Mouse (Mus musculus): Measurements from ENCODE around the gene Lrrc31. TPM values are rescaled to one million over a fixed set of nuclear protein-coding genes. Genes with fewer than 3 reads are reported as not detected.

Lrrc31 gene
- polyA plus RNA-seq, 1 experiment from 2014 or later = 1.3 TPM

DNA sequence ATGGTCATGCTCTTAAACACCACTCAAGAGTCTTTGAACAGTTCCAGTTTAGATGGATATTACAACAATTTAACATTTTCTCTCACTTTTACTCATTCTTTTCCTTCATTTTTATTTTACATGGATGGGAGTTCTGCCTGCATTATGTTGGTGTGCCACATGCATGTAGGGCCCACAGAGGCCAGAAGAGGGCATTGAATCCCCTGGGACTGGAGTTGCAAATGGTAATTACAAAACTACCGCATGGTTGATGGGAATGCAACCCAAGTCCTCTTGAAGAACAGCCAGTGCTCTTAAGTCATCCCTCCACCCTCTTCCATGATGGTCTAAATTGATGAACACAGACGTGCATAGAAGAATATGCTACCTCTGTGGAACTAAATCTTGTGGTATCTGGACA, 22.8 kb upstream of the Lrrc31 start:
- H3K9me3 ChIP-seq = no peaks in the 10 kb centered on the region
- H3K4me1 ChIP-seq (replicated peaks) = no peaks in the 10 kb centered on the region
- ATAC-seq = no peak
- H3K4me3 ChIP-seq (replicated peaks) = no peak overlapping the region
- no peaks in the 10 kb centered on the region for H3K36me3 ChIP-seq
- H3K27me3 ChIP-seq (replicated peaks) = no peaks in the 10 kb centered on the region
- no peak overlapping the region for H3K27ac ChIP-seq
- no peak overlapping the region for H3K4me2 ChIP-seq (replicated peaks)
- no peak overlapping the region for H3K9ac ChIP-seq
- 78% methylated on average over 2 of the region's 2 CpGs for WGBS

DNA sequence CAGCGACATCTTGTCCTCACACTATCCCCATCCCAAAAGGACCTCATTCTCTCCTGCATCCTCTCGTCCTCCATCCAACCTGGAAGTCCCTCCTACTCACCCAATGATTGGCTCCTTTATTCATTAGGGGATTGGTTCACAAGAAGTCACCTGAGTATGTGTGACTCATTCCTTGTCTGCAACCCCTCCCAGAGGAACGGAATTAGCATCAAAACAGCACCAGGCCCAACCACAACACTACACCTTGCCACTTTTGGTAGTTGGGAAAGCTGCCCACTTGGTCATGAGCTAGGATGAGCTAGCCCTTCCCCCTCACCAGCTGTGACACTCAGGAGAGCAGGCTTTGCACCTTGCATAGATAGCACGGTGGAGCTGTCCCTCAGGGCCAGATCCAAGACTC, 22.4 kb upstream of the Lrrc31 start:
- Histone ChIP-seq H3K27ac (no peak overlapping the region), H3K4me1 (replicated peaks) (no peaks in the 10 kb centered on the region), H3K4me2 (replicated peaks) (no peak overlapping the region), H3K27me3 (replicated peaks) (no peaks in the 10 kb centered on the region), H3K36me3 (no peaks in the 10 kb centered on the region), H3K4me3 (replicated peaks) (no peak overlapping the region), H3K9me3 (no peaks in the 10 kb centered on the region), H3K9ac (no peak overlapping the region)
- WGBS = 86% methylated on average over 4 of the region's 4 CpGs
- ATAC-seq = no peak

DNA sequence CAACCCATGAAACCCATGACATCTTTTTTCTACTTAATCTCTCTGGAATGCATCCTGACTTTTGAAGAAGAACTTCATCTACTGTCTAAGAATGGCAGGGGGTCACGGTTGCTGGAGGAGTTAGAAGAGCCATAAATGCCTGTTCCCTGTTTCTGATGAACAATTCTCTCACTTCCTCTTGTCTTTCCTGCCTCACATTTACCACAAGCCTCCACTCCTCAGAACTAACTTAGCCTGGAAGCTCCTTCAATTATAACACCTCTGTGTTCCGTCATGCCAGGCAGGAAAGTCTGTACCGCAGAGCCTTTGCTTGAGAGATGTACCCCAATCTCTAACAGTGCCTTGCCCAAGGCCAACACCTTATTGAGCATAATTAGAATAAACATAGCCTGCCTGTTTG, 19.0 kb upstream of the Lrrc31 start:
- H3K36me3 ChIP-seq = no peaks in the 10 kb centered on the region
- H3K27me3 ChIP-seq (replicated peaks) = no peaks in the 10 kb centered on the region
- no peaks in the 10 kb centered on the region for H3K4me1 ChIP-seq (replicated peaks)
- no peaks in the 10 kb centered on the region for H3K9me3 ChIP-seq
- no peak for ATAC-seq
- WGBS = 79% methylated on average over 3 of the region's 3 CpGs
- H3K4me3 ChIP-seq (replicated peaks) = no peak overlapping the region
- H3K27ac ChIP-seq = no peak overlapping the region
- no peak overlapping the region for H3K9ac ChIP-seq
- H3K4me2 ChIP-seq (replicated peaks) = no peak overlapping the region

DNA sequence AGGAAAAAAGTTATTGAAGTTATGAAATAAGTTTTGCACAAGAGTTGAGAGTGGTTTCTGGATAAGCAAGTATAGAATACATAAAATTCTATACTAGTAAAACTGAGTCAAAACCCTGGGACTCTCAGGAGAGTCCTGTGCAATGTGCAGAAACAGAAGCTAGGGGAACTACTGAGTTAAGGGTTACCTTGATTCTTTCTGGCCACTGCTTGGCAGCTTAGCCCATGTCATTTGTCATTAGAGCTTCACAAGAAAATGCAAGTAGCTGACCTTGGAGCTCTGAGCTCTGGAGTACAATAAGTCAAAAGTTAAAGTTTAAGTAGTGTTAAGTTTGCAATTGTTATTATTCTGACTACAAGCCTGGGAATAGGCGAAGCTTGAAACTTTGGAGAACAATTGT, 13.7 kb upstream of the Lrrc31 start:
- 68% methylated on average over 1 of the region's 1 CpGs for WGBS
- H3K27me3 ChIP-seq (replicated peaks) = no peaks in the 10 kb centered on the region
- no peak overlapping the region for H3K9ac ChIP-seq
- H3K9me3 ChIP-seq = no peaks in the 10 kb centered on the region
- H3K27ac ChIP-seq = no peak overlapping the region
- no peak overlapping the region for H3K4me3 ChIP-seq (replicated peaks)
- no peak for ATAC-seq
- H3K4me1 ChIP-seq (replicated peaks) = no peaks in the 10 kb centered on the region
- no peak overlapping the region for H3K4me2 ChIP-seq (replicated peaks)
- no peaks in the 10 kb centered on the region for H3K36me3 ChIP-seq

DNA sequence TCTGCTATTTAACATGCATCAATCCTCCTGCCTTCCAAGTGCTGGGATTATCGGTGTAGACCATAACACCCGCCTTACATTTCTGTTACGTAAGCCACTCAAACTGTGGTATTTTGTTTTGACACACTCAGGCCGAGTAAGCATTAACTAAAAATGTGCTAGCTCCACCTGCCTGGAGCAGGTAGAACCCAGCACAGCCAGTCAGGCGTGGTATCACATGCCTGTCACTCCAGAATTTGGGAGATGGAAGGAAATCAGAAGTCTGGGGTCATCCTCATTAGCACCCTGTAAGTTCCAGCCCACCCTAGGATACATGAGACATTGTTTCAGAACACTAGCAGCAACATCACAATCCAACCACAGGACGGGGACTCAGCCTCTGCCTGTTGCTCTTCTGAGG, 10.5 kb upstream of the Lrrc31 start:
- Histone ChIP-seq H3K4me2 (replicated peaks) (no peak overlapping the region), H3K9me3 (no peaks in the 10 kb centered on the region), H3K27me3 (replicated peaks) (no peaks in the 10 kb centered on the region), H3K4me3 (replicated peaks) (no peak overlapping the region), H3K36me3 (no peaks in the 10 kb centered on the region), H3K9ac (no peak overlapping the region), H3K4me1 (replicated peaks) (no peaks in the 10 kb centered on the region), H3K27ac (no peak overlapping the region)
- WGBS = 82% methylated on average over 6 of the region's 6 CpGs
- no peak for ATAC-seq

DNA sequence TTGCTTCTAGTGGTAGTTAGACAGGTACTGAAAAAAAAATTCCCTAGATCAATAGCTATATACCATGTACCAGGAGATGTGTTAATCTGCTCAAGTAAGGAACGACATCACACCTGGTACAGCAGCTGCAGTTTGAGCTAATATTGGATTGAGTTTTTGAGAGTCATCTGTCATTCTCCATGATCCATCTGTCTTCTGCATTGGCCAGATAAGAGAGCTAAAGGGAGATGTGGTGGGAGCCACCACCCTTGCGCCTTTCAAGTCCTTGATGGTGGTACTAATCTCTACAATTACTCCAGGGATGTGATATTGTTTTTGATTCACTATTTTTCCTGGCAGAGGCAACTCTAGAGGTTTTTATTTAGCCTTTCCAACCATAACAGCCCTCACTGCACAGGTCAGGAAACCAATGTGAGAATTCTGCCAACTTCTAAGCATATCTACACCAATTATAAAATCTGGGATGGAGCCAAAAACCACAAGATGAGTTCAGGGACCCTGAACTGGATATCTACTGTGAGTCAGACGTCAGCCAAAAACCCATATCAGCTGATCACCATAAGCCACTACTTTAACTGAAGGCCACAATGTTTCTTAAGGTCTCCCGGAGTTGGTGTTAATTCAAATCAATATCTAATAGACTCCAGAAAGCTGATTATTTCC, 7.1 kb upstream of the Lrrc31 start:
- H3K4me3 ChIP-seq (replicated peaks) = no peak overlapping the region
- ATAC-seq = no peak
- no peaks in the 10 kb centered on the region for H3K4me1 ChIP-seq (replicated peaks)
- H3K9ac ChIP-seq = no peak overlapping the region
- H3K36me3 ChIP-seq = no peaks in the 10 kb centered on the region
- no peak overlapping the region for H3K4me2 ChIP-seq (replicated peaks)
- no peaks in the 10 kb centered on the region for H3K9me3 ChIP-seq
- WGBS = 75% methylated on average over 4 of the region's 4 CpGs
- no peak overlapping the region for H3K27ac ChIP-seq
- H3K27me3 ChIP-seq (replicated peaks) = no peaks in the 10 kb centered on the region

DNA sequence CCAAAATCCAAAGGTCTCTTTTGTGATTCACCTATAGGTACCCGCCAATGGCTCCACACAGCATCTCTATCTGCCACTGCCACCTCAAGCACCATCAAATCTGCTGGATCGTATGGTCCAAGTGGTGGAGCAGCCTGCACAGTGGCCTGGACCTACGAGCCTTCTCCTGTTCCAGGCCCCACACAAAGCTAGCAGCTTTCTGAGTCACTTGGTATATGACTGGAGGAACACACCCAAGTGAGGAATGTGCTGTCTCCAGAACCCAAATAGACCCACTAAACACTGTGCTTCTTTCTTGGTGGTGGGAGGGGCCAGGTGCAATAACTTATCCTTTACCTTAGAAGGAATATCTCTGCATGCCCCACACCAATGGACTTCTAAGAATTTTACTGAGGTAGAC, 6.3 kb upstream of the Lrrc31 start:
- no peak overlapping the region for H3K4me3 ChIP-seq (replicated peaks)
- ATAC-seq = peak; percentile 65

DNA sequence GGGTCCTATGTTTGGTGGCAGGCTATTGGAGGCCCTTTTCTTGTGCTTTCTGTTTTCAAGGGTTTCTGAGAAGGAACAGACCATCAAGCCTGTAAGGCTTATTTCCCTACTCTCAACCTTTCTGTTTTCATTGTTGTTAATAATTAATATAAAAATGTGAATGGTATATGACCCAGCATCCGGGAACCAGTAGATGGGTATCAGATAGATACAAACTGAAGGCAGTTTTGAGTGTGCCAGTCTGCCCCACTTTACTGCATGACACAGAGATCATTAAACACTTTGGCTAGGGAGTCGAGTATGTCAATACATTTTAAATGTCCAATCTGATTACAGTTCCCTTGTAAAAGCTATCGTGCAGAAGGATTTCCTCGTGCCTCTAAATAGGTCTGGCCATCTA, 1.8 kb downstream of the Lrrc31 start:
- Histone ChIP-seq H3K27ac (no peak overlapping the region), H3K27me3 (replicated peaks) (no peaks in the 10 kb centered on the region), H3K9me3 (no peaks in the 10 kb centered on the region), H3K4me2 (replicated peaks) (no peak overlapping the region), H3K4me1 (replicated peaks) (no peaks in the 10 kb centered on the region), H3K9ac (no peak overlapping the region), H3K4me3 (replicated peaks) (no peak overlapping the region), H3K36me3 (no peaks in the 10 kb centered on the region)
- WGBS = 28% methylated on average over 4 of the region's 4 CpGs
- peak; percentile 51 for ATAC-seq

More for the DNA sequence above, 6.3 kb upstream of the Lrrc31 start:
- 74% methylated on average over 3 of the region's 3 CpGs for WGBS
- Histone ChIP-seq H3K9me3 (no peaks in the 10 kb centered on the region), H3K4me2 (replicated peaks) (no peak overlapping the region), H3K27me3 (replicated peaks) (no peaks in the 10 kb centered on the region), H3K9ac (no peak overlapping the region), H3K27ac (no peak overlapping the region), H3K4me1 (replicated peaks) (no peaks in the 10 kb centered on the region), H3K36me3 (no peaks in the 10 kb centered on the region)

DNA sequence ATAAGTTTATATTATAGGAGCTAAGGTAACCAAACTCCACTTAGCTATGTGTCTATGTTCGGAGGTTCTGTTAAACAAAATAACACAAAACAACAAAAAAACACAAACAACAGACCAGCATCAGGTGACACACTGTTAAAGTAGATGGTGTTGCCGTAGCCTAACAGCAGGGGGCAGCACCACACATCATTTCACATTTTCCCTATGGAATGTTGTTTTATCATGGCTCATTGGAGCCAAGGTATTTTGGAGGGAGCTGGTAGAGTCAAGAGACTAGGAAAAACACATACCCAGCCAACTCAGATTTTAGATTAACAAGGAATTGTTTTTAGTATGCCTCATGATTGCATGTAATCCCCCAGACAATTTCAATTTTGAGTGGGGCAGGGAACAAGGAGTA, 3.3 kb downstream of the Lrrc31 start:
- Histone ChIP-seq H3K4me2 (replicated peaks) (no peak overlapping the region), H3K4me3 (replicated peaks) (no peak overlapping the region), H3K4me1 (replicated peaks) (no peaks in the 10 kb centered on the region), H3K36me3 (no peaks in the 10 kb centered on the region), H3K9me3 (no peaks in the 10 kb centered on the region), H3K27me3 (replicated peaks) (no peaks in the 10 kb centered on the region), H3K9ac (no peak overlapping the region), H3K27ac (no peak overlapping the region)
- ATAC-seq = peak; percentile 63; the same call in 1 of the 2 replicates
- WGBS = 15% methylated on average over 2 of the region's 2 CpGs

DNA sequence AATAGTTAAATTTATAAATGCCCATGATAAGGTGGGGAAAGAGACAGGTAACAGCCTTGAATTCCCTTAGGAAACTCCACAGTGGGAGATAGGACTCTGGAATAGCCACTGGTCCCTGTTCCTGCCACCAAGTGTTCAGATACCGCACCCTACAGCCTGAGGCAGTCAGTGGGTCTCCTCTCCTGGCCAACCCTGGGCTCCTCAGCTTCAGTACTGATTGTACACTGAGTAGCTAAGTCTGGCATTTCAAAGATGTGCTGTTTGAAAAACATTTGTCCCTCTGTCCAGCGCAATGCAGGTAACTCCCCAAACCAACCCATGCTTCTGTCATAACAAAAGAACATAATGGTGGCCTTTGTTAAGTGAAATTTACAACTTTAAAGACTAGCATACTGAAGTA, 4.0 kb downstream of the Lrrc31 start:
- H3K4me2 ChIP-seq (replicated peaks) = no peak overlapping the region
- no peaks in the 10 kb centered on the region for H3K27me3 ChIP-seq (replicated peaks)
- no peak overlapping the region for H3K9ac ChIP-seq
- no peak overlapping the region for H3K27ac ChIP-seq
- H3K4me3 ChIP-seq (replicated peaks) = no peak overlapping the region
- no peaks in the 10 kb centered on the region for H3K36me3 ChIP-seq
- no peak for ATAC-seq
- no peaks in the 10 kb centered on the region for H3K9me3 ChIP-seq
- H3K4me1 ChIP-seq (replicated peaks) = no peaks in the 10 kb centered on the region
- 92% methylated on average over 2 of the region's 2 CpGs for WGBS

DNA sequence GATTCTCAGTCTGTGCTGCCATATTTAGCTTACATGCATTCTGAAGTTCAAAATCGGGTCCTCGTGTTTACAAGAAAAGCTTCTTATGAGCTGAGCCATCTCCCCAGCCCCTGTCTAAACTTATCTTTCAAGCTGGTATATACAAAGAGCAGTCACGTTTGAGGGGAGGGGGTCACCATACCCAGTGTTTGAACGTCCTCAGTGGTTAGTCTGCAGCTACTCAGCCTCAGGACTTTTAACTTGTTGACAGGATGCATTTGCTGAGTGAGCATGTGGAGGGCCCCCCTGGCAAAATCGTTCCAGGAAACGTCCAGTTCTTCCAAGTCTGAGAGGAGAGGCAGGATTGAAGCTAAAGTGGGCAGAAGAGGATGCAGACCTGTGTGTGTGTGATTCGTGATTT, 8.7 kb downstream of the Lrrc31 start:
- ATAC-seq = no peak
- 42% methylated on average over 7 of the region's 7 CpGs for WGBS
- Histone ChIP-seq H3K4me3 (replicated peaks) (no peak overlapping the region), H3K27me3 (replicated peaks) (no peaks in the 10 kb centered on the region), H3K36me3 (no peaks in the 10 kb centered on the region), H3K9me3 (no peaks in the 10 kb centered on the region), H3K9ac (no peak overlapping the region), H3K4me2 (replicated peaks) (no peak overlapping the region), H3K4me1 (replicated peaks) (no peaks in the 10 kb centered on the region), H3K27ac (no peak overlapping the region)

DNA sequence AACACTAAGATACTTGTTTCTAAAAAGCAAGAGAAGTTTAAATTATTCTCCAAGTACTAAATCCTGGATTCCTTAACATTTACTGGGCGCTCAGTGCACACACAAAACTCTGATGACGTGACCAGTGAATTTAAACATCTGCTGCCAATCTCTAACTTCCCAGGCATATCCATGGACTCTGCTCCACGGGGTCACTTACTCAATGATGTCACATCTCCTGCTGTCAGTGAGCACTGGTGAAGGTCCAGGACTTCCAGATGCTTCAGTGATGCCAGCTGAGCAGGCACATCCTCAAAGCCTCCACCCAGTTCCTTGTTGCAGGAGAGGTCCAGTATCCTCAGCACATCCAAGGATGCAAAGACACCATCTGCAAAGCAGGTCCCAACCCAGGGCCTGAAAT, 12.4 kb downstream of the Lrrc31 start:
- Histone ChIP-seq H3K4me3 (replicated peaks) (no peak overlapping the region), H3K27ac (no peak overlapping the region), H3K9ac (no peak overlapping the region), H3K4me2 (replicated peaks) (no peak overlapping the region), H3K36me3 (no peaks in the 10 kb centered on the region), H3K9me3 (no peaks in the 10 kb centered on the region), H3K27me3 (replicated peaks) (no peaks in the 10 kb centered on the region), H3K4me1 (replicated peaks) (no peaks in the 10 kb centered on the region)
- WGBS = 75% methylated on average over 3 of the region's 3 CpGs
- ATAC-seq = no peak

DNA sequence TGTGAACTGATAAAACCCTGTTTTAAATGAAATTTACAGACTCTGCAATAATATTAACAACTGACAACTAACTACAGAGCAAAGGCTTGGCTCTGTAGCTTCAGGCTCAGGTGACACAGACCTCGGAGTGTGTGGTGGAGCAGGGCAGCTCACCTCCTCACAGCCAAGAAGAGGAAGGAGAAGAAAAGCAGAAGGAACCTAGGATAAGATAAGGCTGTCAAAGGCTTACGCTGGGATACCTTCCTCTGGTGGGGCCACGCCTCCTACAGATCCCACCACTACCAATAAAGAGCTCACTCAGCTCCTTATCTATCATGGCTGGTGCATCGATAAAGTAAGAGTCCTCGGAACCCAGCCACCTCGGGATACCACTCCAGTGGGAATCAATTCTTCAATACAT, 16.5 kb downstream of the Lrrc31 start:
- no peak overlapping the region for H3K4me3 ChIP-seq (replicated peaks)
- no peaks in the 10 kb centered on the region for H3K36me3 ChIP-seq
- no peak overlapping the region for H3K9ac ChIP-seq
- no peak overlapping the region for H3K4me2 ChIP-seq (replicated peaks)
- 60% methylated on average over 6 of the region's 6 CpGs for WGBS
- ATAC-seq = no peak
- H3K9me3 ChIP-seq = no peaks in the 10 kb centered on the region
- no peak overlapping the region for H3K27ac ChIP-seq
- H3K27me3 ChIP-seq (replicated peaks) = no peaks in the 10 kb centered on the region
- no peaks in the 10 kb centered on the region for H3K4me1 ChIP-seq (replicated peaks)
